Mouse (Mus musculus): ENCODE measurements around the gene Misp.

DNA sequence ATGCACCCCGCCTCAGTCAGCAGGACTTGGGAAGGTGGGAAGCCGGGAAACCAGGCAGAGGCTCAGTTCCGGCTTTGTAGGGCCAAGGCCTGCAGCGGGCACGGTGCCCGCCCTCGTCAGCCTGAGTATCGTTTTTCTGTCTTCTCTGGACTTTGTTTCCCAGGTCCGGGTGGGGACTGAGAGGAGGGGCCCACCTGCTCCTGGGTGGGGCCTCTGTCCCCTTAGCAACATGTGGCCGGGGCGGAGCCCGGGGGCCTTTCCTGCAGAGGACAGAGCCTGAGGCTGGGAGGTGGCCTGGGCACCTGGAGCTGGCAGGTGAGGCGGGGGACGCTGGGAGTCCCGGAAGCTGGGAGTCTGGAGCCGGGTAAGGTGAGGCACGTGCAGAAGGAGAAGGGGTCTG, 1.6 kb downstream of the Misp start:
- TF ChIP-seq CTCF (conservative IDR thresholded peaks at IDR 0.05; ENCODE audit: low read length) (no peak), POU5F1 (IDR thresholded peaks at IDR 0.05; ENCODE audit: borderline replicate concordance, low read length) (no peak)

Data from E14TG2a.4 (cell line).